Mouse (Mus musculus) CH12.LX (cell line): ENCODE data around the gene Ccdc88c.

Experiments used
- CHD2 ChIP-seq: IDR thresholded peaks from 2 replicates; pipeline ENCODE4 v1.6.1; 2011; ENCODE audit warnings: low read length, improper control_type of control experiment
- CTCF ChIP-seq, 2 experiments: IDR thresholded peaks in 1 of 2; conservative IDR thresholded peaks in 1 of 2; 2 replicates each; pipeline ENCODE4 v1.5.1; 2011 to 2012; ENCODE audit warnings: low read depth in 2 of 2, low read length in 2 of 2, improper control_type of control experiment in 1 of 2, inconsistent platforms in 1 of 2, mild to moderate bottlenecking in 1 of 2, moderate library complexity in 1 of 2
- ELF1 ChIP-seq: IDR thresholded peaks from 2 replicates; pipeline ENCODE4 v1.6.1; 2014; ENCODE audit warnings: low read depth, mild to moderate bottlenecking, inconsistent platforms, low read length, improper control_type of control experiment
- EP300 ChIP-seq: IDR thresholded peaks from 2 replicates; pipeline ENCODE4 v1.6.1; 2011; ENCODE audit warnings: low read length, improper control_type of control experiment
- GABPA ChIP-seq: IDR thresholded peaks from 2 replicates; pipeline ENCODE4 v1.6.1; 2012; ENCODE audit warnings: low read depth, low read length, improper control_type of control experiment, inconsistent platforms; ENCODE audit not compliant: insufficient replicate concordance
- TCF12 ChIP-seq: IDR thresholded peaks from 2 replicates; pipeline ENCODE4 v1.6.1; 2014; ENCODE audit warnings: low read depth, mild to moderate bottlenecking, inconsistent platforms, low read length, improper control_type of control experiment
- USF2 ChIP-seq: conservative IDR thresholded peaks from 2 replicates; pipeline ENCODE4 v1.6.1; 2011; ENCODE audit warnings: low read depth, low read length, improper control_type of control experiment
- ZMIZ1 ChIP-seq: IDR thresholded peaks from 2 replicates; pipeline ENCODE4 v1.6.1; 2012; ENCODE audit warnings: low read depth, mild to moderate bottlenecking, inconsistent platforms, low read length, improper control_type of control experiment

GRCm38 (mm10) chr12:100956028-100956427 lies 72.8 kb downstream of the Ccdc88c start:
- no peak for TF ChIP-seq USF2
- no peak for TF ChIP-seq CTCF (conservative IDR thresholded peaks at IDR 0.05 in 1 of 2, IDR thresholded peaks at IDR 0.05 in 1 of 2; ENCODE audit: low read depth in 2 of 2, low read length in 2 of 2)
- no peak for TF ChIP-seq ZMIZ1
- no peak for TF ChIP-seq CHD2
- TF ChIP-seq TCF12: no peak
- no peak for TF ChIP-seq ELF1
- TF ChIP-seq GABPA: no peak
- TF ChIP-seq EP300: no peak
